15 mouse cellular contexts compared by ENCODE assay signal in genomic region chr1:170976447-170976846, GRCm38 (mm10). TPM values are rescaled to one million over a fixed set of nuclear protein-coding genes. Genes with fewer than 3 reads are reported as not detected.
A peak's percentile ranks its signal among the peaks of the same experiment; 100 is the strongest.
DNase-seq lines count a peak whose midpoint lies in the region; ATAC-seq and TF ChIP-seq lines count a peak whose summit lies in the region.
"Had no signal": no experiment of that assay in that cellular context is flagged by ENCODE, and none has a peak within 500 bp of the region (broad histone marks: within the 10 kb centered on the region; RNA-seq: fewer than 3 reads in every experiment).

Gene Fcgr2b, minus strand, starts transcription at chr1:170976547.

- H3K9me3 ChIP-seq in liver, embryonic 14.5 days (ENCODE audit: control insufficient read depth, low read length) = no peaks in the 10 kb centered on the region
- H3K9me3 ChIP-seq in liver, embryonic 11.5 days (ENCODE audit: control insufficient read depth, low read length) = no peaks in the 10 kb centered on the region
- H3K9me3 ChIP-seq in megakaryocyte, embryonic 14.5 days = no peaks in the 10 kb centered on the region
- H3K9me3 ChIP-seq in forebrain, embryonic 16.5 days (ENCODE audit: control insufficient read depth, low read length) = no peaks in the 10 kb centered on the region
- H3K9me3 ChIP-seq: forebrain, embryonic 10.5 days; heart, embryonic 10.5 days; intestine, embryonic 15.5 days; lung, embryonic 15.5 days; midbrain, embryonic 12.5 days had no signal

- no peak for DNase-seq in adrenal gland, adult 8-10 months
- no peak for DNase-seq in adrenal gland, adult (ENCODE audit: inconsistent age in 2 of 2, low spot score in 1 of 2)
- DNase-seq in liver, embryonic 14.5 days (ENCODE audit: low read depth in 3 of 3, low spot score in 3 of 3) = no peak
- no peak for DNase-seq in liver, embryonic 11.5 days (ENCODE audit: low spot score)
- DNase-seq: cerebellum, adult 9-10 months had no signal

- no peak within 1 kb of the TSS for H3K9ac ChIP-seq in liver, embryonic 14.5 days (replicated peaks)
- H3K9ac ChIP-seq in liver, embryonic 11.5 days (ENCODE audit: low read depth, low read length) = no peak within 1 kb of the TSS
- H3K9ac ChIP-seq in forebrain, embryonic 16.5 days (replicated peaks; ENCODE audit: low read depth, low read length) = no peak within 1 kb of the TSS
- H3K9ac ChIP-seq: intestine, embryonic 15.5 days; lung, embryonic 15.5 days; midbrain, embryonic 12.5 days had no signal

- H3K4me2 ChIP-seq in liver, embryonic 14.5 days (ENCODE audit: low read depth) = peak within 1 kb of the TSS; percentile 13; the same call in 1 of the 2 replicates
- H3K4me2 ChIP-seq in liver, embryonic 11.5 days = no peak within 1 kb of the TSS
- no peak within 1 kb of the TSS for H3K4me2 ChIP-seq in forebrain, embryonic 16.5 days (ENCODE audit: low read length)
- H3K4me2 ChIP-seq: intestine, embryonic 15.5 days; lung, embryonic 15.5 days; midbrain, embryonic 12.5 days had no signal

- peaks cover 0 to 4% of the 10 kb centered on the region in 2 experiments; a peak in 1 of 4 replicates for H3K4me1 ChIP-seq in liver, embryonic 14.5 days (replicated peaks; ENCODE audit: control insufficient read depth in 2 of 2, insufficient read depth in 2 of 2, low read length in 1 of 2)
- H3K4me1 ChIP-seq in liver, embryonic 11.5 days (replicated peaks; ENCODE audit: control insufficient read depth, insufficient read depth, low read length) = no peaks in the 10 kb centered on the region
- no peaks in the 10 kb centered on the region for H3K4me1 ChIP-seq in brown adipose tissue, adult 24 weeks (ENCODE audit: control insufficient read depth, insufficient read depth, insufficient read length, low read length)
- peaks cover 66% of the 10 kb centered on the region for H3K4me1 ChIP-seq in megakaryocyte, embryonic 14.5 days
- H3K4me1 ChIP-seq in forebrain, embryonic 16.5 days (replicated peaks; ENCODE audit: control insufficient read depth, insufficient read depth, low read length) = no peaks in the 10 kb centered on the region
- H3K4me1 ChIP-seq: forebrain, embryonic 10.5 days; heart, embryonic 10.5 days; intestine, embryonic 15.5 days; lung, embryonic 15.5 days; midbrain, embryonic 12.5 days had no signal

- H3K4me3 ChIP-seq in liver, embryonic 14.5 days (ENCODE audit: insufficient read depth in 1 of 2, low read depth in 2 of 2, low read length in 2 of 2) = peak within 1 kb of the TSS in 1 of 2 experiments; percentile 38; a peak in 3 of 4 replicates
- H3K4me3 ChIP-seq in liver, embryonic 11.5 days (ENCODE audit: low read depth, low read length) = no peak within 1 kb of the TSS
- peak within 1 kb of the TSS; percentile 52 for H3K4me3 ChIP-seq in brown adipose tissue, adult 24 weeks (ENCODE audit: insufficient read depth, low read depth, low read length)
- H3K4me3 ChIP-seq in megakaryocyte, embryonic 14.5 days (replicated peaks) = peak within 1 kb of the TSS; percentile 88
- H3K4me3 ChIP-seq in forebrain, embryonic 16.5 days (replicated peaks; ENCODE audit: low read length) = no peak within 1 kb of the TSS
- H3K4me3 ChIP-seq: forebrain, embryonic 10.5 days; heart, embryonic 10.5 days; intestine, embryonic 15.5 days; lung, embryonic 15.5 days; midbrain, embryonic 12.5 days had no signal

- TF ChIP-seq EP300 in liver, embryonic 14.5 days (IDR thresholded peaks at IDR 0.05; ENCODE audit: low read depth) = no peak

- TF ChIP-seq CTCF in liver, embryonic 14.5 days (IDR thresholded peaks at IDR 0.05; ENCODE audit: low read depth) = no peak

- no peaks in the 10 kb centered on the region for H3K27me3 ChIP-seq in liver, embryonic 14.5 days (ENCODE audit: control insufficient read depth, insufficient read depth, low read length)
- no peaks in the 10 kb centered on the region for H3K27me3 ChIP-seq in liver, embryonic 11.5 days (replicated peaks; ENCODE audit: control insufficient read depth, insufficient read depth, low read length)
- peaks cover 4% of the 10 kb centered on the region for H3K27me3 ChIP-seq in megakaryocyte, embryonic 14.5 days (replicated peaks)
- H3K27me3 ChIP-seq in forebrain, embryonic 16.5 days (replicated peaks; ENCODE audit: control insufficient read depth, insufficient read depth, low read length) = no peaks in the 10 kb centered on the region
- H3K27me3 ChIP-seq: intestine, embryonic 15.5 days; lung, embryonic 15.5 days; midbrain, embryonic 12.5 days had no signal

- no peak for ATAC-seq in liver, embryonic 14.5 days (ENCODE audit: insufficient read depth)
- ATAC-seq in liver, embryonic 11.5 days (replicated peaks; ENCODE audit: low FRiP score) = no peak
- ATAC-seq in CD4-positive, CD25-positive, alpha-beta regulatory T cell, adult 4 months = no peak
- ATAC-seq in forebrain, embryonic 16.5 days = no peak
- ATAC-seq: intestine, embryonic 15.5 days had no signal

- no peaks in the 10 kb centered on the region for H3K36me3 ChIP-seq in liver, embryonic 14.5 days (replicated peaks; ENCODE audit: control insufficient read depth, insufficient read depth, low read depth)
- H3K36me3 ChIP-seq in liver, embryonic 11.5 days (ENCODE audit: control insufficient read depth, insufficient read depth, low read length) = no peaks in the 10 kb centered on the region
- H3K36me3 ChIP-seq in megakaryocyte, embryonic 14.5 days (replicated peaks; ENCODE audit: low read length) = peaks cover 1% of the 10 kb centered on the region
- H3K36me3 ChIP-seq in forebrain, embryonic 16.5 days (ENCODE audit: control insufficient read depth, insufficient read depth) = no peaks in the 10 kb centered on the region
- H3K36me3 ChIP-seq: forebrain, embryonic 10.5 days; heart, embryonic 10.5 days; intestine, embryonic 15.5 days; lung, embryonic 15.5 days; midbrain, embryonic 12.5 days had no signal

- no peak within 1 kb of the TSS for H3K27ac ChIP-seq in liver, embryonic 14.5 days
- no peak within 1 kb of the TSS for H3K27ac ChIP-seq in liver, embryonic 11.5 days (ENCODE audit: low read depth, low read length)
- peak within 1 kb of the TSS; percentile 88 for H3K27ac ChIP-seq in brown adipose tissue, adult 24 weeks (replicated peaks; ENCODE audit: low read depth, low read length)
- no peak within 1 kb of the TSS for H3K27ac ChIP-seq in forebrain, embryonic 16.5 days (ENCODE audit: low read length)
- H3K27ac ChIP-seq: forebrain, embryonic 10.5 days; heart, embryonic 10.5 days; intestine, embryonic 15.5 days; lung, embryonic 15.5 days; midbrain, embryonic 12.5 days had no signal

- WGBS in liver, embryonic 14.5 days (ENCODE audit: insufficient replicate concordance) = 58% methylated on average over 5 of the region's 5 CpGs
- WGBS in liver, embryonic 11.5 days = 83% methylated on average over 5 of the region's 5 CpGs
- WGBS in forebrain, embryonic 16.5 days = 95% methylated on average over 5 of the region's 5 CpGs

RNA-seq across cellular contexts. Expression of gene Fcgr2b, which starts in this region (rescaled TPM):
- total RNA-seq in adrenal gland, adult 8-10 months (2022) = 10 to 100 TPM in 3 of 4 experiments, 1 to 10 TPM in 1; 6.4 to 15.5 (median 12.2) TPM
- polyA plus RNA-seq in liver, embryonic 14.5 days (2012; rRNA removed) = 2.2 and 3.3 TPM in 2 replicates
- 2.4 and 3.4 TPM in 2 replicates for polyA plus RNA-seq in liver, embryonic 14.5 days (2014; fragmentation: Nextera tagmentation; extraction: Ambion mirVana)
- polyA plus RNA-seq in liver, embryonic 11.5 days (2014; fragmentation: Nextera tagmentation; extraction: Ambion mirVana) = 1.8 and 2.0 TPM in 2 replicates
- 11.0 and 11.9 TPM in 2 replicates for polyA plus RNA-seq in brown adipose tissue, adult 24 weeks (2012; ENCODE audit: insufficient read depth, insufficient read length, missing spikeins)
- polyA plus RNA-seq in megakaryocyte, embryonic 14.5 days (2012; ENCODE audit: insufficient read depth, low replicate concordance) = 17.6 TPM in 1 of 2 replicates, not detected in the other
- polyA plus RNA-seq in CD4-positive, CD25-positive, alpha-beta regulatory T cell, adult 4 months (2017; shearing (Covaris generic)) = 1 to 10 TPM in 1 of 2 experiments, not detected in 1; 1.1 TPM
- polyA plus RNA-seq in forebrain, embryonic 16.5 days (2015; fragmentation: Nextera tagmentation; extraction: Ambion mirVana) = 0.63 and 1.7 TPM in 2 replicates
- polyA plus RNA-seq: forebrain, embryonic 10.5 days; heart, embryonic 10.5 days; neural tube, embryonic 11.5 days had no signal

Comparison
In these comparisons a context has a peak if more than half of its experiments do, and no peak if none do; other contexts are left out.
1. H3K4me3 ChIP-seq: peak in brown adipose tissue, adult 24 weeks (single experiment) and megakaryocyte, embryonic 14.5 days (single experiment); none in liver, embryonic 11.5 days (single experiment) and forebrain, embryonic 16.5 days (single experiment).